Mouse (Mus musculus) small intestine, adult 2 months (tissue): ENCODE results near the gene Spata45.

ENCODE experiments used
- CTCF ChIP-seq: fragments of 200-500 bp; IDR thresholded peaks from 2 replicates; pipeline ENCODE4 v1.5.1; 2012; ENCODE audit warnings: low read depth, mild to moderate bottlenecking, control low read depth, inconsistent platforms, low read length, moderate library complexity, mixed read lengths; ENCODE audit not compliant: insufficient replicate concordance, insufficient read length; ENCODE audit errors: extremely low read depth
- POLR2A ChIP-seq: fragments of 200-500 bp; IDR thresholded peaks from 2 replicates; pipeline ENCODE4 v1.6.1; 2012; ENCODE audit warnings: low read depth, mild to moderate bottlenecking, control low read depth, inconsistent platforms, low read length, moderate library complexity

DNA sequence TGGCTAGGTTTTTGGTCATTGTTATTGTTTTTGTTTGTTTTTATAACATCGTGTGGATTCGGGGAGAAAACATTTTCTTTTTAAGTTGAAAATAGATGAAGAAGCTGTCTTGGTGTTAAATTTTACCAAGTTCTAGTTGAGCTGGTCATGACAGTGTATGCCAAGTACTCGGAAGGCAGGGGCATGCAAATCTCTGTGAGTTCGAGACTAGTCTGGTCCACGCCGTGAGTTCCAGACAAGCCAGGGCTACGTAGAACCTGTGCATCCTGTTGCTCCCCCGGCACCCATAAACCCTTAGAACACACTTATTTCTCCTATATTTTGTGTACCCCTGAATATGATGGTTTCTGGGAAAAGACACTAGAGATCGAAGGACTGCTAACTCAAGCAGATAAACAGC lies 27.3 kb downstream of the Spata45 start:
- TF ChIP-seq POLR2A (no peak), CTCF (no peak)
